In the genomic region with DNA sequence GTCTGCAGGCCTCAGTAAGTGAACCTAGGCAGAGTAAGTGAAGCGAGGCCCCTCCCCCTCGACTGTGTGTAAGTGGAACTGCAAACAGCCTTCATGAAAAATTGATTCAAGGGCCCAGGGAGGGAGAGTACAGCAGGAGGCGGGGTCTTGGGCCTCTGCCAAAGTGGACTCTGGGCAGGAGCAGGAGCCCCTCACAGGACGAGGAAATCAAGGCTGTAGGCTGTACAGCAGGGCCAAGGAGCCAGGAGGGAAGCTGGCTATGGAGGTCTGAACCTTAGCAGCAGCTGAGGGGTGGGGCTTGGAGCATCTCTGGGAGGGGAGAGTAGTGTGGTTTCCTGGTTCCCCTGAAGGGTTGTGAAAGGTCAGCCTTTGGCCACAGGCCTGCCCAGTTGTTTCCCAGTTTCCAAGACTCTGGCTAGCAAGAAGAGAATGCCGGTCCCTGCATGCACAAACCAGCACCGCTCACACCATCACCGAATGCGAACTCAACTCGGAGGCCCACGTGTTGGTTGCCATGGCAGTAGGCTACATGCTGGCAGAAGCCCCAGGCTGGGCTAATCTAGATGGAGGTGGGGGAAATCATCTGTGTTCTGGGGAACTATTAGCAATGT, we compare ENCODE assay signal across 8 mouse cellular contexts. TPM values are rescaled to one million over a fixed set of nuclear protein-coding genes. Genes with fewer than 3 reads are reported as not detected.
DNase-seq lines count a peak whose midpoint lies in the region; ATAC-seq lines count a peak whose summit lies in the region.

No protein-coding gene starts in this region.

- peak overlapping the region; percentile 87 for H3K27ac ChIP-seq in intestine, embryonic 16.5 days (ENCODE audit: low read length)

- intact Hi-C loops in left cerebral cortex, postnatal 4 days (cut with DNase I) = no loop called here

- DNase-seq in MN1 (ENCODE audit: low spot score) = peak; percentile 87
- DNase-seq in embryo, embryonic 9.5 days (ENCODE audit: extremely low spot score) = peak; percentile 42
- DNase-seq in heart, adult 18-20 months = peak; percentile 76 to 83
- DNase-seq in left cerebral cortex, postnatal 4 days = peak; percentile 89
- DNase-seq in right cerebral cortex, postnatal 25 days = peak; percentile 80
- no peak for DNase-seq in spleen, postnatal 10 days (ENCODE audit: low spot score in 2 of 2)

- H3K9me3 ChIP-seq in intestine, embryonic 16.5 days (ENCODE audit: control insufficient read depth, low read length) = no peaks in the 10 kb centered on the region

- peaks cover 44% of the 10 kb centered on the region for H3K4me1 ChIP-seq in intestine, embryonic 16.5 days (ENCODE audit: control insufficient read depth, insufficient read depth, low read length)

- no peaks in the 10 kb centered on the region for H3K36me3 ChIP-seq in intestine, embryonic 16.5 days (ENCODE audit: control insufficient read depth, insufficient read depth, low read length)

- H3K27me3 ChIP-seq in intestine, embryonic 16.5 days (replicated peaks; ENCODE audit: control insufficient read depth, insufficient read depth, low read length) = no peaks in the 10 kb centered on the region; the same call in 1 of the 2 replicates

- H3K4me2 ChIP-seq in intestine, embryonic 16.5 days (ENCODE audit: low read depth, low read length) = peak overlapping the region; percentile 27; the same call in 1 of the 2 replicates

- peak overlapping the region; percentile 53 for H3K9ac ChIP-seq in intestine, embryonic 16.5 days (ENCODE audit: low read depth, low read length)

- H3K4me3 ChIP-seq in intestine, embryonic 16.5 days (ENCODE audit: low read length) = no peak overlapping the region; the same call in 1 of the 2 replicates

- ATAC-seq in intestine, embryonic 16.5 days = peak; percentile 65
- ATAC-seq in megakaryocyte-erythroid progenitor cell, adult 5-6 weeks (replicated peaks; ENCODE audit: low FRiP score, low TSS enrichment, poor library complexity, severe bottlenecking) = 0 out of 2 replicates have a peak, but pooled peaks have one; percentile 48

- 7% methylated on average over 10 of the region's 10 CpGs for WGBS in intestine, embryonic 16.5 days

RNA-seq across cellular contexts. Expression of a gene that starts 3.4 kb away (rescaled TPM):
- total RNA-seq in heart, adult 18-20 months (2021) = not detected
- polyA plus RNA-seq in intestine, embryonic 16.5 days (2015; fragmentation: Nextera tagmentation; extraction: Ambion mirVana) = 0.55 TPM in 1 of 2 replicates, not detected in the other
- total RNA-seq in left cerebral cortex, postnatal 4 days (2021) = under 1 TPM; 0.42 to 0.44 TPM
- total RNA-seq in megakaryocyte-erythroid progenitor cell, adult 5-6 weeks (2014; fragmentation: Nextera tagmentation) = not detected in 2 replicates
- not detected in 2 replicates for total RNA-seq in megakaryocyte-erythroid progenitor cell, adult 5-6 weeks (2017)

RNA-seq across cellular contexts. Expression of a gene that starts 9.6 kb away (rescaled TPM):
- total RNA-seq in heart, adult 18-20 months (2021) = 100 to 1,000 TPM; 286 to 296 TPM
- polyA plus RNA-seq in intestine, embryonic 16.5 days (2015; fragmentation: Nextera tagmentation; extraction: Ambion mirVana) = 2,886 and 2,944 TPM in 2 replicates
- total RNA-seq in left cerebral cortex, postnatal 4 days (2021) = 1,000 to 10,000 TPM; 3,514 to 3,537 TPM
- 774 and 823 TPM in 2 replicates for total RNA-seq in megakaryocyte-erythroid progenitor cell, adult 5-6 weeks (2014; fragmentation: Nextera tagmentation)
- total RNA-seq in megakaryocyte-erythroid progenitor cell, adult 5-6 weeks (2017) = 492 and 662 TPM in 2 replicates

RNA-seq across cellular contexts. Expression of a gene that starts 20.7 kb away (rescaled TPM):
- total RNA-seq in heart, adult 18-20 months (2021) = 10 to 100 TPM; 10.6 to 11.7 TPM
- polyA plus RNA-seq in intestine, embryonic 16.5 days (2015; fragmentation: Nextera tagmentation; extraction: Ambion mirVana) = 26.6 and 28.6 TPM in 2 replicates
- total RNA-seq in left cerebral cortex, postnatal 4 days (2021) = 100 to 1,000 TPM in 1 of 2 experiments, 10 to 100 TPM in 1; 94.5 to 100 TPM
- 31.0 and 34.7 TPM in 2 replicates for total RNA-seq in megakaryocyte-erythroid progenitor cell, adult 5-6 weeks (2014; fragmentation: Nextera tagmentation)
- total RNA-seq in megakaryocyte-erythroid progenitor cell, adult 5-6 weeks (2017) = 11.3 and 11.6 TPM in 2 replicates

Comparison
In these comparisons a context has a peak if more than half of its experiments do, and no peak if none do; other contexts are left out.
1. DNase-seq: peak in MN1 (single experiment), embryo, embryonic 9.5 days (single experiment), heart, adult 18-20 months (2 of 2), left cerebral cortex, postnatal 4 days (single experiment) and right cerebral cortex, postnatal 25 days (single experiment); none in spleen, postnatal 10 days (0 of 2).
2. RNA of a gene that starts 9.6 kb away (total RNA-seq): 3,514 to 3,537 TPM in left cerebral cortex, postnatal 4 days; 492 to 823 TPM in megakaryocyte-erythroid progenitor cell, adult 5-6 weeks and 286 to 296 TPM in heart, adult 18-20 months; every median in the first group is over 4 times any median in the second.